Mouse (Mus musculus): Measurements from ENCODE around the gene Arhgef28.

Arhgef28 gene

GRCm38 (mm10) chr13:97902821-97903220, 303.4 kb downstream of the Arhgef28 start:
- no peak for DNase-seq (ENCODE audit: low read depth, low spot score)
- H3K36me3 ChIP-seq (ENCODE audit: control insufficient read depth, insufficient read depth, low read length, poor library complexity, severe bottlenecking): no peaks in the 10 kb centered on the region
- H3K27me3 ChIP-seq (ENCODE audit: control insufficient read depth, insufficient read depth, low read length, poor library complexity, severe bottlenecking): no peaks in the 10 kb centered on the region

GRCm38 (mm10) chr13:97900380-97900758, 305.9 kb downstream of the Arhgef28 start:
- Histone ChIP-seq H3K27me3 (ENCODE audit: control insufficient read depth, insufficient read depth, low read length, poor library complexity, severe bottlenecking) (no peaks in the 10 kb centered on the region), H3K36me3 (ENCODE audit: control insufficient read depth, insufficient read depth, low read length, poor library complexity, severe bottlenecking) (no peaks in the 10 kb centered on the region)
- no peak for DNase-seq (ENCODE audit: low read depth, low spot score)

DNA sequence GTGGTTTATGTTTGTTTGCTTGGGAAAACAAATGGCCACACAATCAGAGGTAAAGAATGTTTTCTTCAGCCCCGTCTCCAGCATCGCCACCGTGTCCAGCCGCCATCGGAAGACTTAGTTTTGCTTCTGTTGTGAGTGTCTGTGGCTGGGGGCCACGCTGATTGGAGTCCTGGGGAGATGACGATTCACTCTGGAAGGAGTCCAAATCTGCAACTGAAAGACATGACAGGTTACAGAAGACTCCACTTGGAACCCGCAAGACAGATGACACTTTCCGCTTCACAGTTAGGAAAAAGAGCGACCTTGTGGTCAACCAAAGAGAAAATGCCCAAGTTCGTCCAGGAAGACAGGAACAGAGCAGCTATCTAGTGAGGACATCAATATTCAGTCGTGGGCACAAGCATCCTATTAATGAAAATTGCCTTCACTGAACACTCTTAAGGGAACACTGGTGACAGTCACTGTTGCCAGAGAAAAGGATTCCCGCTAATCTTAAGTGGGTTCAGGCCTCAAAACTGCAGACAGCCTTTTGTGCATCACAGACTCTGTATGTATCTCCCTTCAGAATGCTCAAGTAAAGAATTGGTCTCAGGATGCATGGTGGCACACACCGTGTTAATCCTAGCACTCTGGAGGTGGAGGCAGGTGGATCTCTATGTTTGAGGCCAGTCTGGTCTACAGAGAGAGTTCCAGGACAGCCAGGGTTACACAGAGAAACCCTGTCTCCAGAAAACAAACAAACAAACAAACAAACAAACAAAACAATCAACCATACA, 306.4 kb downstream of the Arhgef28 start:
- no peak for DNase-seq (ENCODE audit: low read depth, low spot score)
- Histone ChIP-seq H3K36me3 (ENCODE audit: control insufficient read depth, insufficient read depth, low read length, poor library complexity, severe bottlenecking) (no peaks in the 10 kb centered on the region), H3K27me3 (ENCODE audit: control insufficient read depth, insufficient read depth, low read length, poor library complexity, severe bottlenecking) (no peaks in the 10 kb centered on the region)

- no peaks in the 10 kb centered on the region for H3K27me3 ChIP-seq (ENCODE audit: control insufficient read depth, insufficient read depth, low read length, poor library complexity, severe bottlenecking)
- H3K36me3 ChIP-seq (ENCODE audit: control insufficient read depth, insufficient read depth, low read length, poor library complexity, severe bottlenecking): no peaks in the 10 kb centered on the region
- no peak for DNase-seq (ENCODE audit: low read depth, low spot score)
These were observed 307.6 kb downstream of the Arhgef28 start for GRCm38 (mm10) chr13:97898590-97898989.

GRCm38 (mm10) chr13:97893031-97893825, 313.0 kb downstream of the Arhgef28 start:
- no peaks in the 10 kb centered on the region for H3K36me3 ChIP-seq (ENCODE audit: control insufficient read depth, insufficient read depth, low read length, poor library complexity, severe bottlenecking)
- no peaks in the 10 kb centered on the region for H3K27me3 ChIP-seq (ENCODE audit: control insufficient read depth, insufficient read depth, low read length, poor library complexity, severe bottlenecking)
- no peak for DNase-seq (ENCODE audit: low read depth, low spot score)

GRCm38 (mm10) chr13:97892089-97892884, 314.0 kb downstream of the Arhgef28 start:
- H3K27me3 ChIP-seq (ENCODE audit: control insufficient read depth, insufficient read depth, low read length, poor library complexity, severe bottlenecking): no peaks in the 10 kb centered on the region
- H3K36me3 ChIP-seq (ENCODE audit: control insufficient read depth, insufficient read depth, low read length, poor library complexity, severe bottlenecking): no peaks in the 10 kb centered on the region
- DNase-seq (ENCODE audit: low read depth, low spot score): no peak

DNA sequence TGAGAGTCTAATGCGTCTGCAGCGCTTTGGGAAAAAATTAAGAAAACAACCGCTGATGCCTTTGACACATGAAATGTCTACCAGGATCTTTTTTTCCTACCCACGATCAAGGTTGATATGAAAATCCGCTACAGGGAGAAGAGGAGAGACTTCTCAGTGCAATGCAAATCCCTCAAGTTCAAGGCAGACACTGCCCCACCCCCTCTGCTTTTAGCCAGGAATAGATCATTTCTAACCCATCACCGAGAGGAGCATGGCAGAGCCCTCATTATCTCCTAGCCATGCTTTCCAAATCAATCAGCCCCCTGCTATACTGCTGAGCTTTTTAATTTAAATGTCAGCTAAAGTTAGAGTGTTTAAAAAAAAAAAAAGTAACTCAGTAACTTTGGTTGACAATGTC, 318.2 kb downstream of the Arhgef28 start:
- no peak for DNase-seq (ENCODE audit: low read depth, low spot score)
- Histone ChIP-seq H3K27me3 (ENCODE audit: control insufficient read depth, insufficient read depth, low read length, poor library complexity, severe bottlenecking) (no peaks in the 10 kb centered on the region), H3K36me3 (ENCODE audit: control insufficient read depth, insufficient read depth, low read length, poor library complexity, severe bottlenecking) (no peaks in the 10 kb centered on the region)

GRCm38 (mm10) chr13:97887558-97887957, 318.7 kb downstream of the Arhgef28 start:
- DNase-seq (ENCODE audit: low read depth, low spot score): no peak
- Histone ChIP-seq H3K36me3 (ENCODE audit: control insufficient read depth, insufficient read depth, low read length, poor library complexity, severe bottlenecking) (no peaks in the 10 kb centered on the region), H3K27me3 (ENCODE audit: control insufficient read depth, insufficient read depth, low read length, poor library complexity, severe bottlenecking) (no peaks in the 10 kb centered on the region)

DNA sequence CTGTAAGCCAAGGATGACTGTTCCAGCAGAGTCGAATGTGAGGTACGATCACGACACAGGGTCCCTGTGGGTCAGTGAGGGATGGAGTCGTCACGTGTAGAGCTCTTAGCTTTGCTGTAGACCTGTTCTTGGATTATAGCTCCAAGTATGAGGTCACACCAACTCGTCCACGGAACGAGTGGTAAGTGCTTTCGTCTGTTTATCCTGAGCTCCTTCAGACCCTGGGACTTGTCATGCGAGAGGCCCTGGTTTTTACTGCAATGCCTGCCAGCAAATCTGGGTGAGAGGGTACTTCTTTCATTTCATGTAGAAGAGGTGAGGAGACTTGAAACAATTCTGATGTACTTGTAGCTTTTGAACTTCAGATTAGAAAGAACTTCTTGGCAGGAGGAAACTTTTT, 322.6 kb downstream of the Arhgef28 start:
- no peak for DNase-seq (ENCODE audit: low read depth, low spot score)
- H3K27me3 ChIP-seq (ENCODE audit: control insufficient read depth, insufficient read depth, low read length, poor library complexity, severe bottlenecking): no peaks in the 10 kb centered on the region
- no peaks in the 10 kb centered on the region for H3K36me3 ChIP-seq (ENCODE audit: control insufficient read depth, insufficient read depth, low read length, poor library complexity, severe bottlenecking)

GRCm38 (mm10) chr13:97876450-97876849, 329.8 kb downstream of the Arhgef28 start:
- no peaks in the 10 kb centered on the region for H3K27me3 ChIP-seq (ENCODE audit: control insufficient read depth, insufficient read depth, low read length, poor library complexity, severe bottlenecking)
- H3K36me3 ChIP-seq (ENCODE audit: control insufficient read depth, insufficient read depth, low read length, poor library complexity, severe bottlenecking): no peaks in the 10 kb centered on the region
- no peak for DNase-seq (ENCODE audit: low read depth, low spot score)

DNA sequence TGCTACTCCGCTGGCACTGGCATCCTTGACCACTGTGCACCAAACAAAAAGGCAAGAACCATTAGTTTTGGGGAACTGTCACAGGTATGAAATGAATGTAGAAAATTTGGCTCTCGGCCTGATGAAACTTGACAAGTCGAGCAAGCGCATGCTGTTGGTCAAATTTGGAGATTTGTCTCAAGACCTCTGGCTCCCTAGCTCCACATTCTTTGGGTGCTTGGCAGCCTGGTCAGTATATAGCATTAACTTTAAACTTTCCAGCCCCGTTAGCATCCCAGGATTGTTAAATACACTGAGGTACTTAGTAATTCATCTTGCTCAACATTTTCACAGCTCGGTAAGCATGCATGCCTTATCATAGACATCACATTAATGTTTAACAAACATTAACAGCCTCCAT, 330.2 kb downstream of the Arhgef28 start:
- H3K27me3 ChIP-seq (ENCODE audit: control insufficient read depth, insufficient read depth, low read length, poor library complexity, severe bottlenecking): no peaks in the 10 kb centered on the region
- no peaks in the 10 kb centered on the region for H3K36me3 ChIP-seq (ENCODE audit: control insufficient read depth, insufficient read depth, low read length, poor library complexity, severe bottlenecking)
- no peak for DNase-seq (ENCODE audit: low read depth, low spot score)

- Histone ChIP-seq H3K36me3 (ENCODE audit: control insufficient read depth, insufficient read depth, low read length, poor library complexity, severe bottlenecking) (no peaks in the 10 kb centered on the region), H3K27me3 (ENCODE audit: control insufficient read depth, insufficient read depth, low read length, poor library complexity, severe bottlenecking) (no peaks in the 10 kb centered on the region)
- no peak for DNase-seq (ENCODE audit: low read depth, low spot score)
These were observed 336.8 kb downstream of the Arhgef28 start for GRCm38 (mm10) chr13:97869428-97869827.

- DNase-seq (ENCODE audit: low read depth, low spot score): no peak
- Histone ChIP-seq H3K27me3 (ENCODE audit: control insufficient read depth, insufficient read depth, low read length, poor library complexity, severe bottlenecking) (no peaks in the 10 kb centered on the region), H3K36me3 (ENCODE audit: control insufficient read depth, insufficient read depth, low read length, poor library complexity, severe bottlenecking) (no peaks in the 10 kb centered on the region)
These were observed 338.8 kb downstream of the Arhgef28 start for GRCm38 (mm10) chr13:97867322-97867962.

DNA sequence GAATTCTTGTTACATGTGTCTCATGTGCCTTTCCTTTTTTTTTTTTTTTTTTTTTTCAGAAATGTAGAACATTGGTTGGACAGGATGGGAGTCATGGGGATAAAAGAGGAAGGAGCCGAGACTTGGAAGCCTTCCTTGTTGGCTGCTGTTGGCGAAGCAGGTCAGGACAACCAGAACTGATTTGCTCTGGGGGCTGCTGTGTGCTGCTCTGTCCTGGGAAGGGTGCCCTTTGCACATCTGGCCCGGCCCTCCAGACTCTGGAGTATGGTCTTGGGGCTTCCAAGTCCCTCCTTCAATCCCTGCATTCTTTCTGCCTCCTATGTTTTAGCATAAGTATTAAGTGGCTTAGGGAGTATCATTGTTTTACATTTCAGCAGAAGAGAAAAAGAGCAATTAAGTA, 347.2 kb downstream of the Arhgef28 start:
- no peaks in the 10 kb centered on the region for H3K27me3 ChIP-seq (ENCODE audit: control insufficient read depth, insufficient read depth, low read length, poor library complexity, severe bottlenecking)
- DNase-seq (ENCODE audit: low read depth, low spot score): no peak

More for the DNA sequence above, 347.2 kb downstream of the Arhgef28 start:
- no peaks in the 10 kb centered on the region for H3K36me3 ChIP-seq (ENCODE audit: control insufficient read depth, insufficient read depth, low read length, poor library complexity, severe bottlenecking)
